Mouse (Mus musculus) kidney, postnatal 36 days (tissue): Measurements from ENCODE around the gene Ddx58.

ENCODE experiments used
- DNase-seq, 2 experiments: peaks; one replicate each; pipeline ENCODE4 v3.0.0; 2021 to 2022; ENCODE audit warnings: mixed read lengths in 2 of 2

Ddx58 gene

DNA sequence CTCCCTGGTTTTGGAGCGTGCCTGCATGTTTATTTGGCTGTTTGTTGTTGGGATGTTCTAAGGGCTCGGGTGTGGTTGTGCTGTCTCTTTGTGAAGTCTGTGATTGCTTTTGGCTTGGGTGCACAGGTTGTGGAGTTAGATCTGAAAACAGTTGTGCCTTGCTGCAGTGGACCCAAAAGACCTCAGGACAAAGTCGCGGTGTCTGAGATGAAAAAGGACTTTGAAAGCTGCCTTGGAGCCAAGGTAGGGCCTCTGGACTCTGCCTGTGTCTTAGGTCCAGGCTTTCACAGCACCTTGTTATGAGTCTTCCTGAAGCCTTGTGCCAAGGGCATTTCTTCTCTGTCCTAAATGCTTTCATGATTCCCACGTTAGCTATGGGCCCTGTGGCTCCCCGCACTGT is 59.6 kb downstream of the Ddx58 start:
- DNase-seq, result peak; percentile 67 to 88

DNA sequence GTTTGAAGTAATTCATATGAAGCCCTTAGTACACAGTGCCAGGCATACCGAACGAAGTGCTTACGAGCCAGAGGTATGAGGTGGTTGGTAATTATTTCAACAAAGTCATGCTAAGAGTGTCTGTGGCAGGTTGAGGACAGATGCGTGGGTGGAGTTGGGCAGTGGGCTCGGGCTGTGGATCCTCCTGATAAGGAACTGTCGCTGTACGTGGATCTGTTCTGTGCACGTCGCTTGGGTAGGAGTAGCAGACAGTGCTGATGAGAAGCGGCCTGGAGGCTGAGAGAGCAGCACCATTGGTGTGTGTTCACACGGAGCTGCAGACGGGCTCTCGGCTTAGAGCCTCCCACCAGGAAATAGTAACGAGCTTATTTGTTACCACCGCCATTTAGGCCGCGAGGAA is 61.0 kb downstream of the Ddx58 start:
- DNase-seq, result no peak

DNA sequence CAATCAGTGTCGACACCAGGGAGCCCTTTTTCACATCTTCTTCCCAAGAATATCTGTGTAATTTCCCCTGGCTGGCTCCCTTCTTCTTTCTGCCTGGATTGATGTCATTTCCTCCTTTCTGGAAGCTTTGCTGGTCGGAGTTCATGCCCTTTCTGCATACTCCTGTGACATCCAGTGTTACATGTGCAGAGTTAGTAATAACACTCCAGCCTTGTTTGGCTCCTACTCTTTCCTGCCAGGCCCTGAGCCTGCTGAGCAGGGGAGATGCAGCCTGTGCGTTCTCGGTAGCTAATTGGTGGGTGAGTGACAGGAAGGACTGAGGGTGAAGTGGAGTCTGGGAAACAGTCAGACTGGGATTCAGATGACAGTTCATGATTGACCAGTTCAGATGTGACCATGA is 65.3 kb downstream of the Ddx58 start:
- no peak for DNase-seq

DNA sequence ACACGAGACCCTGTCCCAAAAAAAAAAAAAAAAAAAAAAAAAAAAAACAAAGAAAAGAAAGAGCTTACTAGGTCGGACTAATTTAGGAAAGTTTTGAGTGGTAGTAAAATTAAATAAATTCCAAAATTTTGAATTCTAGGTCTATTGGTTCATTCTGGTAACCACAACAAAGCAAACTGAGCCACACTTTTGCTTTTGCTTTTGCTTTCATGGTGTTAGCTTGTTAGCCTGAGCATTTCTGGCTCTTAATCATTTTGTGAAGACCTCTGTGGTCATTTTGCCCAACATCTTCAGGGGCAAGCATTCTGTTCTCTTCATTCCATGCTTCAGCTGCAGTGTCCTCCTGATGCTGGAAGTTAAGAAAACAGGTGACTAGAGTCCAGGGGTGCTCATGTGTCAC is 67.3 kb downstream of the Ddx58 start:
- DNase-seq, result no peak

DNA sequence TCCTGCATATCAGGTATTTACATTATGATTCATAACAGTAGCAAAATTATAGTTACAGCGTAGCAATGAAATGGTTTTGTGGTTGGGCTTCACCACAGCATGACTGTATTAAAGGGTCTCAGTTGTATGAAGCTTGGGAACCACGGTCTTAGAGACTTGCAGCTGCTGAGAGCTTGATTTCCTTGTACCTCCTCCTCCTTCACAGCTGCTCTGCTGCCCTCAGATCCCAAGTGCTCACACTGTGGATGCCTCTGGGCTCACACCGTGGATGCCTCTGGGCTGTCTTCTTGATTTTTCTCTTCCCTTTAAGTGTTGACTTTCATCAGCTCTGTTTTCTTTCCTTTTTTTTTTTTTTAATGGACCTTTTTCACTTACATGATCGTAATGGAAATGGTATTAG is 68.2 kb downstream of the Ddx58 start:
- no peak for DNase-seq

DNA sequence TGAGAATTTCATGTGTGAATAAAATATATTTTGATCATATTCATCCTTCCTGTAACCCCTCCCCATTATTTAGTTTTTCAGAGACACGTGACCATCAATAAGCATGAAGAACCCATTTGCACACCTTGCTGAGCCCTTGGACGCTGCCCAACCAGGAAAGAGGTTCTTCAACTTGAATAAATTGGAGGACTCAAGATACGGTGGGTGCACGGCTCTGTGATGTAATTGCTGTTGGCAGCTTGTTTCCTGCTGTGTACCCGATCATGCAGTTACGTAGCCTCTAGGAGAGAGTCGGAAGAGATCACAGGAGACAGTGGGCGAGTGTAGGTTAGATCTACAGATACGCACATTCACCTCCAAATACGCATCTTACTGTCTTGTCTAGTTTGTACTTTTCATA is 76.0 kb downstream of the Ddx58 start:
- DNase-seq, result no peak

DNA sequence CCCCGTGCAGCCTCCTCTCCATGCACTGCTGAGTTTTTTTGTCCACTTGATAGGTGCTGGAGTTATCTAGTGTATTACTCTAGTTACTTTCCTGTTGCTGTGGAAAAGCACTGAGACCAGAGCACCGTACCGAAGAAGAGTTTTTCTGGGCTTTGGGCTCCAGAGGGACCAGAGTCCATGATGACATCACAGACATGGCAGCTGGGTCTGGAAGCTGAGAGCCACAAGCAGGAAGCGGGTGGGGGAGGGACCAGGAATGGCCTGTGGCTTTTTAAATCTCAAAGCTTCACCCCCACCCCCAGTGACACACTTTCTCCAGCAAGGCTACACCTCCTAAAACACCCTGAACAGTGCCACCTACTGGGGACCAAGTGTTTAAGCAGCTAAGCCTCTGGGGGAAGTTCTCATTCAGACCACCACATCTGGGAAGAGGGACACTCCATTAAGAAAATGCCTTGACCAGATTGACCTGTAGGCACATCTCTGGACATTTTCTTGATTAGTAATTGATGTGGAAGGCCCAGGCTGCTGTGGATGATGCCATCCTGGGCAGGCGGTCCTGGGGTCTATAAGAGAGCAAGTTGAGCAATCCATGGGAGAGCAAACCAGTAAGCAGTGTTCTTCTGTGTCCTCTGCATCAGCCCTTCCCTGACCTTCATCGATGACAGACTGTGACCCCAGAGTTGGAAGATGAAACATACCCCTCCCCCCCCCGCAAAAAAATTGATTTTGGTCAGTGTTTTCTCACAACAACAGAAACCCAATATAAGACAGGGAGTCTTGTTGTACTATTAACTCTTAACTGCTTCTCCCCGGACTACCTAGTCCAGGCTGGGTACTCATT is 78.8 kb downstream of the Ddx58 start:
- peak; percentile 31 to 60 for DNase-seq

DNA sequence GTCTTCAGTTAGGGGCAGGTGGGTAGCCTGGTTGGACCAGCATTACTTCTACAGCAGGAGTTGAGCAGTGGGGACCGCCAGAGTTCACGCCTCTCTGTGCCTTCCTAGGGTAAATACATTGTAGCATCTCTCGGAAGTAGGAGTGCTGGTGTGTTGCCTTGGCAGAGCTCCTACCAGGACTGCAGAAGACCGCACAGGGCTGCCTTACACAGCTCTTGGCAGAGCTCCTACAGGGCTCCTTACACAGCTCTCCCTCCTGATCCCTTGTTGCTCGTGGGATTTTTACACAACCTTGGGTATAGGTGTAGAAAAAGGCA is 81.4 kb downstream of the Ddx58 start:
- no peak for DNase-seq

DNA sequence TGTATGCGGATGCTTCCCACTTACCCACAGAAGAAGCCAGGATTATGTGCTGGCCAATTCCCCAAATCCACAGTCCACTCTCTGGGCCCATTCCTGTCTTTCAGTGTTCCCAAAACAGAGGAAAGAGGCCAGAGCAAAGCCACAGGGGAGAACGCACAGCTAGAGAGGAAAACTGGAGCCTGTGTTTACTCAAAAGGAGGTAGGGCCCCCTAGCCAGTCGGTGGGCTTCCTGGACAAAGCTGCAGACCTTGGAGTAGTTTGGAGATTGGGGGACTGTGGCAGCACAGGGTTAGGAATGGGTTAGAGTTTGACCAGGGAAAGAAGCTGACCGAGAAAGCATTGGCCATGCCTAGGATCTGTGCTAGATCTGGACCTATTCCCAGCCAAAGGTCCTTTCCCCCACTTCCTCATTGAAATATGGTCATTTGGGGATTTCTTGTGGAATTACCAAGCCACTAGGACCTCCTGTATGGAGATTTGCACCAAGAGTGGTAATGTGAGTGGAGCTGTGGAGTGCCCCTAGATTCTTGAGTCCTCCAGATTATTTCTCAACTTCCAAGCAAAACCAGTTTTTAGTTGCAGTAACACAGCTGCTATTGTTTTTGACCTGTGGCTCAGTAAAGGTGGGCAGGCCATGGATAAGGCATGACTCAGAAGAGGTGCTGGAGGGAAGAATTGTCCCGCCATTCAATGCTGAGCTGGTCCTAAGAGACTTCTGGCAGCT is 82.0 kb downstream of the Ddx58 start:
- DNase-seq, result no peak

DNA sequence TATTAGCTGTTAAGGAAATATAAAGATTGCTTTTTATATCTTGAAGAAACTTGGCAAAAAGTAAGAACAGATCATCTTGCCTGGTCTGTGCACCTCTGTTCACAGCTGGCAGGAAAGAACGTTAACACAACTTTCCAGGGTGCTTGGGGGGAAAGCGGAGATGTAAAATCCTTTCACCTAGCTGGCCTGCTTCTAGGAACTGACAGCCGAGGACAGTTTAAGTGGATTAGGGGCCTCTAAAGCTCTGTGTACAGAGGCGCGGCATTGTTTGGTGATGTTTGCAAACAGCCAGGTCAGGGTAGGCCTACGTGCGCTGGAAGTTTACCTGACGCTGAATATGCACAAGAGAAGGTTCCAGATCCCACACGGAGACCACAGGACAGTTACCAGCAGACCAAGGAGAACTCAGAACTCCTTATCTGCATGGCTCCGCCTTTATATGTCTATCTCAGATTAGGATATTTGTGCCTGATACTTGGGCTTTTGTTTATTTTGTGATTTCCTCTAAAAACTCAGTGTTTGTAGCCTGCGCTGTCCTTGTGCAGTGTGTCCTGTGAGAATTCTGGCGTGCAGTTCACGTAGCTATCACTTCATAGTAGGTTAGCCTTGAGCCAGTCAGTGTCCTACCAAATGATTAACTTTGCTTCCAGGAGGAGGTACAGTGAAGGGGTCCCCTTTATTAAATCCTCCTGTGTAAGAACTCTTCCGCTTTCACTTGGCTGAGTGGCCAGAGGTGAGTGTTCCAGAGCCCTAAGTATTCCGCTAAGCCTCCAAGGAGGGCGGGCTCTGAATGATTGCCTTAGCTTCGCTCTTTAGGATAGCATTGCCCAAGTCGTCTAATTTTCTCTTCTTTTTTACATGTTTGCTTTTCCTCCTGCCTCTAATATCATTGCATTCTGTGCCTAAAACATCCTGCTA is 82.8 kb downstream of the Ddx58 start:
- DNase-seq, result no peak

DNA sequence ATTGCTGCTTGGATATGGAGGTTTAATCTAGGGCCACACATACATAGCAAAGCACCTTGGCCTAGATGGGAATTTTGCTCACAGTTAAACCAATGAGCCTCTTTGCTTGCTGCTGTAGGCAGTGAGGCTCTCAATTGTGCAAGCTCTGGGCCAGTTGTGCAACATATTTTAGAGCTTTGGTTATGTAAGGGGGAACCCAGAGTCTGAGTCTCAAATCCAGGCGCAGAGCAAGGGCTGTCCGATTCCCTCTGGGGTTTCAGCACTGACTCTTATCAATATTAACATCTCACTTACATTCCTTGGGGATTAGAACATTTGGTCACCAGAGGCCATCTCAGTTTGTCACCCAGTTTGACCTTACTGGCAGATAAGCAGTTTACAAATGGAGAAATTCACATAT is 83.5 kb downstream of the Ddx58 start:
- peak; percentile 30 to 54 for DNase-seq

DNA sequence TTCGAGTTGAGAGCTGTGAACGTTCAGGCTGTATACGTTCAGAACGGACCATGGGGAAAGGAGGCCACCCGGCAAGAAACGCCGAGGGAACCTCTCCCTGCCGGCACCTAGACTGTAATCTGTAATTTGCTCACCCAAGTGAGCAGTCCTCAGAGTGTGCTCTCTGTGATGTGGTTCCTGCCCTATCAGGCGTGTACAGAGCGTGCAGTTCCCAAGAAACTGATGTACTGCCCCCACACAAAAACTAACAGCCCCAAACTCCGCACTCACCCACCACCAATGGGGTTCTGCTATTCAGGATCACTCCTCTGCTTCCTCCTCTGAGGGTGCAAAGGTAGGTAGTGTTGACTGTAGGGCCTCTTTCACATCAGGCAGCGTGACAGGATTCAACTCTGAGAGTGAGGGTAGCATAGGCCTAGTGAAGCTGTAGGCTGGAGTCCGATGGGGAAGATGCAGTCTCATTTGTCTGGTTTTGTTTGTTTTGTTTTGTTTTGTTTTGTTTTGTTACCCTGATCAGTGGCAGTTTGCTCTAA is 84.1 kb downstream of the Ddx58 start:
- DNase-seq, result no peak

DNA sequence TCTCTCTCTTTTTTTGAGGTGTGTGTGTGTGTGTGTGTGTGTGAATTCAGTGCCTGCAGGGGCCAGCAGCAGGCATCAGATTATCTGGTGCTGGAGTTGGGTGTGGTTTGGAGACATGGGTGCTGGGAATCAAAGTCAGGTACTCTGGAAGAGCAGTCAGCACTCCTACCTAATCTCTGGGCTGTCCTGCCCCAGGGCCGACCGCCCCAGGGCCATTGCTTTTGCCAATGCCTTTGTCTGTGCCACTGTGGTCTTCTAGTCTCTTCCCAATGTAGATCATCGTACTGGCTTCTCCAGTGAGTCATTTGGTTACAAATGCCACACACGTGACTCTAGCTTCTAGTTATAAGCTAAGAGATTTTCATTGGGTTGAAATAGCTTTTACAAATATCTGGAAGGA is 84.9 kb downstream of the Ddx58 start:
- DNase-seq, result no peak
